Mouse (Mus musculus) left cerebral cortex, adult 8-10 months (tissue): Measurements from ENCODE around the gene Ncoa6. TPM values are rescaled to one million over a fixed set of nuclear protein-coding genes. Genes with fewer than 3 reads are reported as not detected.

Experiments
- DNase-seq, 2 experiments: peaks; one replicate each; pipeline ENCODE4 v3.0.0; 2022; ENCODE audit warnings: low spot score in 2 of 2
- microRNA-seq, 2 experiments: library from miRNA; unstranded; fragments of <30 nt; microRNA quantifications; one replicate each; pipeline ENCODE4 v1.2.0; 2022
- total RNA-seq, 4 experiments: library from RNA; stranded (reverse); gene quantifications; 2 replicates each; pipeline ENCODE4 v1.2.4; 2022

Ncoa6 gene
- total RNA-seq, 4 experiments from 2014 or later = 55.5 to 61.2 (median 57.9) TPM

DNA sequence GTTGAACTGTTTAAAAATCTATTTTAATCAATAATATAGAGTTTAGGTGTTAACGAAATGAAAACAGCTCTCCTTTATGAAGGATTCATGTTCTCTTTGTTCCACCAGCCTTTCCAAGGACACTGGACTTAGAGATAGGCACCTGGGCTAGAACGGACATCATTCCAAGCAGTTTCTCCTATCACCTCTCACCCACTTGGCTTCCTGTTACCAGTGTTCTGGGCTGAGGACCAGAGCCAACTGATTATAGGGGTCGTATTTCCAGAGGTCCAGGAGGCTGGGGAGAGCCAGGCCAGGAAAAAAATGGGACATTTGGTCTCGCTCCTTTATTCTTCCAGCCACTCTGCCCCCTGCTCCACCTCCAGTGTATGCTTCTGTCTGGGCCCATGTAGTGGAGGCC, 101.2 kb downstream of the Ncoa6 start:
- no peak for DNase-seq

DNA sequence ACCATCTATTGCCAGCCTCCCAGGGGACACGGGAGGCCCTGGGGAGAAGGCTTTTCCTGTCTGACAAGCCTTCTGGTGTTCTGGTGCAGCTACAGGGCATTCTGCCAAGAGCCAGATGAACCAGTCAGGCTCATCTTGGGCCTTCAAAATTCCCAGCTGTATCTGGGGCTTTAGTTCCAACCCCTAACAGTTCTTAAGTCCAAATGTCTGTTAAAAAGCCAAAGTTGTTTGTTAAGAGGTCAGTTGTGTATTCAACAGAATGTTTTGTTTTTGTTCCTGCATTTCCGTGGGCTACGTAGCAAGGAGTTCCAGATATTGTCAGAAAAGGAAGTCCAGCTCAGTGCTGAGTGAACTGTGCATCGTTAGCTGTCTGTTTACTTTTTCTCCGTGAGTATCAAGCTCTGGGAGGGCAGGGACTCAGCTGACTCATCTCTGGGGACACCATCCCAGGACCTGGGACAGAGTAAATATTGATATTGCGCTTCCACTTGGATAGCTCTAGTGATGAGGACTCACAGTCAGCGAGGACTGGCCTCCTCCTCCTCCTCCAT, 104.3 kb downstream of the Ncoa6 start:
- DNase-seq = no peak

DNA sequence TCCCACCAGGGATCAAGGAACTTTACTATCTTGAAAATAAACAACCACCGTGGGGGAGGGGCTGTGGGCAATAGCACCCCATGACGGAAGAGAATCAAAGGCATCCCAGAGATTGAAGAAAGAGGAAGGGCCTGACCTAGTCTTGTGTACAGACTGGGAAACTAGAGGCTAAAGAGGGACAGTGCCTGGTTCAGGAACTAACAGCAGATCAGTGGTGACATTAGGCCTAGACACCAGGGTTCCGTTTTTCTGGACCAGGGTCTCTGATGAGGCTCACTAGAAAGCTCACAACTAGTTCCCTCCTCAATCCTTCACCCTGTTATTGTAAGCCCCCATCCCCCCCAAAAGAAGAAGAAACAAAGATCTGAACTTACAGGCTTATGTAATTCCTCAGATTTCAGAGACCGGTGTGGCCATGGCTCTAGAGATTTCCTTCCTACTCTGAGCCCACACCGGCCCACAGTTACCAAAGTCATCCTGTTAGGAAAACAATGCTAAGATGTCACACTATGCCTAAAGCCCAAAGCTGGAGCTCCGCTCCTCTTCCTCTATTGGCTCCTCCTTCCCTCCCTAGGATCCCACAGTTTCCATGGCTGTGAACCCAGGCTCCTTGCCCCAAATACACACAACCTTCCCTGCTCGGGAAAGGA, 105.9 kb downstream of the Ncoa6 start:
- no peak for DNase-seq

DNA sequence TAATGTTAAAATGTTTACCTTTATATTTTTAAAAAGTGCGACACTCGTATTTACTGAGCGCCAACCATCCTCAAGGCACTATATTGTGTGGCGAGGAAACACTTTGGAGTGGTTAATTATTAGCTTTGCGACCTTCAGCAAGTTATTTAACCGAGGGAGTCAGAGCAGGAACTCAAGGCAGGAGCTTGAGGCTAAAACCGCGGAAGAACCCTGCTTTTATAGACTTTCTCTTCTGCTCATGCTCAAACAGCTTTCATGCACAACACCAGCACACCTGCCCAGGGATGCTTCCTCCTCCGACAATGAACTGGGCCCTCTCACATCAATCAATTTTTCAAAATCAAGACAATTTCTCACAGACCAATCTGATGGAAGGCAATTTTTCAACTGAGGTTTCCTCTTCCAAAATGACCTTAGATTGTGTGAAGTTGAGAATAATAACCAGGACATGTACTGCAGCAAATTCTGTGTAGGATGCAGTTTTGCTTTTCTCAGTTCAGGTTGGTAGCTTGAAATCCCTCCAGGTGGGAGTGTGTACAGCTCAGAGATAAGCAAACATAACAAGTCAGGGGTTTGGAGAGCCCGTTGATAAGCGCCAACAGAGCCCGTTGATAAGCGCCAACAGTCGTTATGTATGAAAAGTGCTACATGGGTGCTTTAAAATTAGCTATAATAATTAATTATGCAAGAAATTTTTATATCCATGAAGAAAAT, 115.9 kb downstream of the Ncoa6 start:
- no peak for DNase-seq

DNA sequence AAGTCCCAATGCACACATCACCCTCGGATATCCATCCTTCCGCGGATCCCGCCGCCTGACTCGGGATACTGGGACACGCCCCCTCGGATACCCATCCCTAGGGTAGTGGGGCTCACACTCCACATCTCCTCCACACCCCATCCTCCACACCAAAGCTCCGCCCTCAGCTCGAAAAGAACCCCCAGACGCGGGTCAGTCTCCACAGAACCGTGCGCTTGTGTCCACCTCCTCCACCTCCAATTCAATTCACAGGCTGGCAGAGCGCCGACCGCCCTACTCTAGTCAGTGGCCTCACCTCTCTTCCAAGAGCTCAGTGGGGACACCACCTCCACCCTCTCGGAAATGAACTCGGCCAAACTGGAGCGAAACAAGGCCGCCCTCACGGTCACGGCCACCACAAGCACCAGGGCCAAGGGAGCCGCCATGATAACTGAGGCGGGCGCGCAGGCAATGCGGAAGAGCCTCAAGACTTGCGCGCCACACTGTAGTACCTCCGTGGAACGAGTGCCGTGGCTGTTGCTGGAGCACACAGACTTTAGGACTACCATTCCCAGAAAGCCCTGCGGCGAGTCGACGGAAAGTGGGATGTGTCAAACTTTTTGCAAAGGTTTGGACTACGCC, 116.6 kb downstream of the Ncoa6 start, which contains the start of gene Pigu:
TSS of gene Pigu (minus strand) at position 460 of the 621 bp plus-strand sequence.
- DNase-seq = peak; percentile 93 to 94

DNA sequence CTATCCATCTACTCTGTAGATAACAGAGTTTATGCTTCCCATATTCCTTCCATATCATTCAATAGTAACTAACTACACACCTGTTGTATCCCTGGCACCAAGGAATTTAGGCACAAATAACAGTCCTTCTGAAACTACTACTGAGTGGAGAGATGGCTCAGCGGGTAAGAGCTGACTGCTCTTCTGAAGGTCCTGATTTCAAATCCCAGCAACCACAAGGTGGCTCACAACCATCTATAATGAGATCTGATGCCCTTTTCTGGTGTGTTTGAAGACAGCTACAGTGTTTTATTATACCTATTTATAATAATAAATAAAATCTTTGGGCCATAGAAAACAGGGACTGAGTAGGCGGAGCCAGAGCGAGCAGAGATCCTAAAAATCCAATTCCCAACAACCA, 119.3 kb downstream of the Ncoa6 start:
- DNase-seq = no peak

DNA sequence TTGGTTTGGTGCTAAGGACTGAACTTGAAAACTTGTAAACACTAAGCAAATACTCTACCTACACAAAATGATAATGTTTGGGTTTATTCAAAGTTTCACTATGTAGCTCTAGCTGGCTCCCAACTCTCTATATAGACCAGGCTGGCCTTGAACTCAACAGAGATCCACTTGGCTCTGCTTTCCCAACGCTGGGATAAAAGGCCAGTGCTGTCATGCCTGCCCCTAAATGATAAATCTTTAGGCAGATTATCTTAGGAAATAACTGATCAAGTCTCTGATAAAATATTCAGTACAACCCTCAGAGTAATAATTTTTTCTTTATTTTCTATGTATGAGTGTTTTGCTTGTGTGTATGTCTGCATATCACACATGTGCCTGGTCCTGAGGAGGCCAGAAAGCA, 127.0 kb downstream of the Ncoa6 start:
- DNase-seq = no peak

Small RNAs within 50 kb of the gene (microRNA-seq; reads per million reads assigned to microRNA genes)
- gene Mir695 = 0 reads per million in 2 experiments

Other genes starting within 250 kb of the Ncoa6 start
- 100 to 1,000 TPM; 217 to 305 (median 251) TPM for gene Dynlrb1, start 237.4 kb downstream of the Ncoa6 start, total RNA-seq
- gene Map1lc3a, start 197.6 kb downstream of the Ncoa6 start, total RNA-seq = 100 to 1,000 TPM; 303 to 332 (median 311) TPM
- gene Pigu, start 116.5 kb downstream of the Ncoa6 start, total RNA-seq = 10 to 100 TPM; 27.4 to 30.1 (median 28.9) TPM
- gene Trp53inp2, start 92.8 kb downstream of the Ncoa6 start, total RNA-seq = 100 to 1,000 TPM; 118 to 124 (median 121) TPM
- 10 to 100 TPM; 53.0 to 64.3 (median 55.1) TPM for gene Acss2, start 44.1 kb upstream of the Ncoa6 start, total RNA-seq
- 100 to 1,000 TPM; 104 to 117 (median 113) TPM for gene Ggt7, start 44.3 kb upstream of the Ncoa6 start, total RNA-seq
- gene Gss, start 118.9 kb upstream of the Ncoa6 start, total RNA-seq = 10 to 100 TPM; 14.6 to 15.7 (median 15.0) TPM
- gene Myh7b, start 137.3 kb upstream of the Ncoa6 start, total RNA-seq = 10 to 100 TPM in 1 of 4 experiments, 1 to 10 TPM in 3; 3.7 to 13.0 (median 7.2) TPM
- gene Trpc4ap, start 218.5 kb upstream of the Ncoa6 start, total RNA-seq = 100 to 1,000 TPM; 148 to 150 (median 149) TPM